Mouse (Mus musculus) liver, embryonic 14.5 days (tissue): ENCODE measurements around the gene D630003M21Rik. TPM values are rescaled to one million over a fixed set of nuclear protein-coding genes. Genes with fewer than 3 reads are reported as not detected.

Experiments used
- ATAC-seq: fragments of 200-750 bp; cut with Nextera tagmentation; 2 replicates; pipeline ENCODE4 v1.8.0; 2017; ENCODE audit warnings: moderate number of reproducible peaks, mild to moderate bottlenecking, moderate library complexity; ENCODE audit not compliant: insufficient read depth
- DNase-seq, 3 experiments: peaks; one replicate each; pipeline ENCODE4 v3.0.0-alpha.2; 2012 to 2013; ENCODE audit warnings: low read depth in 3 of 3, low spot score in 3 of 3
- H3K27ac ChIP-seq: fragments of 300-500 bp; sonication (generic); 2 replicates; pipeline ENCODE4 v1.5.1; 2014; ENCODE audit warnings: moderate library complexity, mild to moderate bottlenecking, control low read depth, inconsistent platforms
- H3K27me3 ChIP-seq: fragments of 300-500 bp; sonication (generic); 2 replicates; pipeline ENCODE4 v1.6.1; 2014; ENCODE audit warnings: mild to moderate bottlenecking, low read length, moderate library complexity; ENCODE audit not compliant: control insufficient read depth, insufficient read depth
- H3K36me3 ChIP-seq: fragments of 300-500 bp; sonication (generic); replicated peaks from 2 replicates; pipeline ENCODE4 v1.6.1; 2014; ENCODE audit warnings: low read depth; ENCODE audit not compliant: control insufficient read depth, insufficient read depth
- H3K4me1 ChIP-seq, 2 experiments: fragments of 200-500 bp in 1 of 2; fragments of 300-500 bp in 1 of 2; sonication (generic) in 1 of 2; replicated peaks; 2 replicates each; pipeline ENCODE4 v1.6.1; 2012 to 2014; ENCODE audit warnings: antibody characterized with exemption in 1 of 2, inconsistent platforms in 1 of 2, low read length in 1 of 2; ENCODE audit not compliant: control insufficient read depth in 2 of 2, insufficient read depth in 2 of 2
- H3K4me2 ChIP-seq: fragments of 300-500 bp; sonication (generic); 2 replicates; pipeline ENCODE4 v1.6.1; 2014; ENCODE audit warnings: low read depth, mild to moderate bottlenecking, control low read depth, moderate library complexity
- H3K4me3 ChIP-seq, 2 experiments: fragments of 200-500 bp in 1 of 2; fragments of 300-500 bp in 1 of 2; sonication (generic) in 1 of 2; 2 replicates each; pipeline ENCODE4 v1.5.1; 2012 to 2014; ENCODE audit warnings: low read depth in 2 of 2, low read length in 2 of 2, mild to moderate bottlenecking in 2 of 2, control low read depth in 1 of 2, inconsistent platforms in 1 of 2, moderate library complexity in 1 of 2; ENCODE audit not compliant: insufficient read depth in 1 of 2
- H3K9ac ChIP-seq: fragments of 300-500 bp; sonication (generic); replicated peaks from 2 replicates; pipeline ENCODE4 v1.6.1; 2014; ENCODE audit warnings: mild to moderate bottlenecking, control low read depth, moderate library complexity
- H3K9me3 ChIP-seq: fragments of 300-500 bp; sonication (generic); 2 replicates; pipeline ENCODE4 v1.6.1; 2016; ENCODE audit warnings: low read length, mixed read lengths; ENCODE audit not compliant: control insufficient read depth
- CTCF ChIP-seq: IDR thresholded peaks from 2 replicates; pipeline ENCODE4 v1.5.1; 2016; ENCODE audit warnings: antibody characterized with exemption, low read depth, control low read depth
- EP300 ChIP-seq: IDR thresholded peaks from 2 replicates; pipeline ENCODE4 v1.6.1; 2016; ENCODE audit warnings: antibody characterized with exemption, low read depth
- WGBS: fragments of 180-500 bp; shearing (Covaris S2); extraction: QIAGEN DNeasy Blood & Tissue Kit; methylation state at CpG from one replicate; pipeline ENCODE4 v1.1.7; 2014; ENCODE audit not compliant: insufficient replicate concordance; 5-methylcytosine and 5-hydroxymethylcytosine counted together
- polyA plus RNA-seq, 2 experiments: library from polyadenylated mRNA; depleted of rRNA in 1 of 2; stranded (reverse) in 1 of 2; unstranded in 1 of 2; fragments of >200 nt; fragmentation: Nextera tagmentation in 1 of 2; extraction: Ambion mirVana in 1 of 2; gene quantifications; 2 replicates each; pipeline versions ENCODE4 v1.2.1 to v1.2.3; 2012 to 2014

D630003M21Rik gene
- polyA plus RNA-seq, 2 experiments, result 0.24 to 0.33 TPM

- ATAC-seq, result no peak
- Histone ChIP-seq H3K4me3 (no peak within 1 kb of the TSS), H3K27me3 (no peaks in the 10 kb centered on the region), H3K4me2 (no peak within 1 kb of the TSS), H3K9ac (no peak within 1 kb of the TSS), H3K9me3 (no peaks in the 10 kb centered on the region), H3K36me3 (no peaks in the 10 kb centered on the region), H3K4me1 (no peaks in the 10 kb centered on the region), H3K27ac (no peak within 1 kb of the TSS)
- no peak for TF ChIP-seq CTCF
- TF ChIP-seq EP300, result no peak
- peak in 1 of 3 experiments; percentile 9 for DNase-seq
- 28% methylated on average over 18 of the region's 18 CpGs for WGBS
Observed at GRCm38 (mm10) chr2:158258005-158258418, 29.0 kb upstream of the D630003M21Rik start, which contains the start of gene Bpi. Bpi (plus strand) TSS chr2:158258094.

GRCm38 (mm10) chr2:158256894-158257293 lies 27.9 kb upstream of the D630003M21Rik start:
- no peak for TF ChIP-seq CTCF
- no peak for TF ChIP-seq EP300
- no peak for DNase-seq
- 27% methylated on average over 5 of the region's 5 CpGs for WGBS
- no peak for ATAC-seq
- no peak overlapping the region for H3K4me3 ChIP-seq
- H3K36me3 ChIP-seq, result no peaks in the 10 kb centered on the region
- no peak overlapping the region for H3K4me2 ChIP-seq
- no peak overlapping the region for H3K27ac ChIP-seq
- H3K27me3 ChIP-seq, result no peaks in the 10 kb centered on the region
- no peaks in the 10 kb centered on the region for H3K4me1 ChIP-seq
- H3K9ac ChIP-seq, result no peak overlapping the region
- no peaks in the 10 kb centered on the region for H3K9me3 ChIP-seq

- Histone ChIP-seq H3K4me1 (no peaks in the 10 kb centered on the region; a peak in 1 of 4 replicates), H3K4me3 (no peak overlapping the region), H3K9me3 (no peaks in the 10 kb centered on the region), H3K27ac (no peak overlapping the region), H3K9ac (no peak overlapping the region), H3K4me2 (no peak overlapping the region), H3K27me3 (no peaks in the 10 kb centered on the region), H3K36me3 (no peaks in the 10 kb centered on the region)
- DNase-seq, result no peak
- no peak for ATAC-seq
- TF ChIP-seq CTCF, result no peak
- WGBS, result 66% methylated on average over 5 of the region's 5 CpGs
Observed at GRCm38 (mm10) chr2:158253806-158254205, 24.8 kb upstream of the D630003M21Rik start.

- H3K4me3 ChIP-seq, result no peak overlapping the region
- ATAC-seq (no peak), DNase-seq (no peak)
- H3K27me3 ChIP-seq, result no peaks in the 10 kb centered on the region
- TF ChIP-seq EP300 (no peak), CTCF (no peak)
- no peaks in the 10 kb centered on the region for H3K36me3 ChIP-seq
- H3K9ac ChIP-seq, result no peak overlapping the region
- H3K4me1 ChIP-seq, result peaks cover 0 to 8% of the 10 kb centered on the region in 2 experiments; a peak in 2 of 4 replicates
- H3K27ac ChIP-seq, result no peak overlapping the region
- H3K4me2 ChIP-seq, result no peak overlapping the region
- WGBS, result 36% methylated on average over 4 of the region's 4 CpGs
- H3K9me3 ChIP-seq, result no peaks in the 10 kb centered on the region
Observed at GRCm38 (mm10) chr2:158250558-158250957, 21.5 kb upstream of the D630003M21Rik start.

GRCm38 (mm10) chr2:158248318-158248717 lies 19.3 kb upstream of the D630003M21Rik start:
- DNase-seq (no peak), ATAC-seq (no peak)
- Histone ChIP-seq H3K9me3 (no peaks in the 10 kb centered on the region), H3K27ac (no peak overlapping the region), H3K4me1 (peaks cover 0 to 8% of the 10 kb centered on the region in 2 experiments; a peak in 2 of 4 replicates), H3K27me3 (no peaks in the 10 kb centered on the region), H3K9ac (no peak overlapping the region), H3K4me2 (no peak overlapping the region), H3K36me3 (no peaks in the 10 kb centered on the region), H3K4me3 (no peak overlapping the region)
- no peak for TF ChIP-seq EP300
- no peak for TF ChIP-seq CTCF
- 27% methylated on average over 7 of the region's 7 CpGs for WGBS
